Mouse (Mus musculus) kidney, adult 2 months (tissue): ENCODE results near the gene Fkbp2. TPM values are rescaled to one million over a fixed set of nuclear protein-coding genes. Genes with fewer than 3 reads are reported as not detected.

Experiments
- DNase-seq: peaks from one replicate; pipeline ENCODE4 v3.0.0; 2021
- H3K27ac ChIP-seq: fragments of 200-500 bp; 2 replicates; pipeline ENCODE4 v1.5.1; 2012; ENCODE audit warnings: low read depth, low read length, control low read depth, inconsistent platforms; ENCODE audit not compliant: insufficient read depth
- H3K27me3 ChIP-seq: fragments of 200-500 bp; replicated peaks from 2 replicates; pipeline ENCODE4 v1.6.1; 2012; ENCODE audit warnings: mild to moderate bottlenecking, moderate library complexity, low read length, inconsistent platforms; ENCODE audit not compliant: control insufficient read depth, insufficient read depth
- H3K36me3 ChIP-seq: fragments of 200-500 bp; 2 replicates; pipeline ENCODE4 v1.6.1; 2012; ENCODE audit warnings: mild to moderate bottlenecking, moderate library complexity, low read length, inconsistent platforms; ENCODE audit not compliant: control insufficient read depth, insufficient read depth
- H3K4me1 ChIP-seq: fragments of 200-500 bp; 2 replicates; pipeline ENCODE4 v1.6.1; 2011; ENCODE audit warnings: low read length; ENCODE audit not compliant: control insufficient read depth, insufficient read depth
- H3K4me3 ChIP-seq: fragments of 200-500 bp; 2 replicates; pipeline ENCODE4 v1.5.1; 2011; ENCODE audit warnings: mild to moderate bottlenecking, low read depth, low read length, control low read depth; ENCODE audit not compliant: insufficient read depth
- CTCF ChIP-seq: fragments of 200-500 bp; conservative IDR thresholded peaks from 2 replicates; pipeline ENCODE4 v1.5.1; 2011; ENCODE audit warnings: low read depth, mild to moderate bottlenecking, control low read depth, low read length, moderate library complexity, mixed read lengths; ENCODE audit not compliant: insufficient read depth, insufficient read length
- POLR2A ChIP-seq: fragments of 200-500 bp; IDR thresholded peaks from one replicate; pipeline ENCODE4 v1.6.1; 2011; ENCODE audit warnings: low read depth, low read length, control low read depth
- WGBS: fragments of 180-500 bp; shearing (Covaris S2); methylation state at CpG from one replicate; pipeline ENCODE4 v1.1.7; 2018; 5-methylcytosine and 5-hydroxymethylcytosine counted together
- polyA plus RNA-seq: library from polyadenylated mRNA; depleted of rRNA; stranded (reverse); fragments of >200 nt; gene quantifications from 2 replicates; pipeline ENCODE4 v1.2.3, GENCODE M21; 2012

Gene Fkbp2
- polyA plus RNA-seq, 1 experiment, result 136 TPM

- DNase-seq, result peak; percentile 98
- Histone ChIP-seq H3K27me3 (no peaks in the 10 kb centered on the region), H3K27ac (peak overlapping the region; percentile 95), H3K4me1 (peaks cover 14% of the 10 kb centered on the region; the same call in 1 of the 2 replicates), H3K4me3 (peak overlapping the region; percentile 91), H3K36me3 (no peaks in the 10 kb centered on the region)
- TF ChIP-seq POLR2A, result peak; percentile 54
- TF ChIP-seq CTCF, result no peak
- under 1% methylated on average over 35 of the region's 35 CpGs for WGBS
Measured at GRCm38 (mm10) chr19:6951381-6951968, 28.8 kb downstream of the Fkbp2 start.

DNA sequence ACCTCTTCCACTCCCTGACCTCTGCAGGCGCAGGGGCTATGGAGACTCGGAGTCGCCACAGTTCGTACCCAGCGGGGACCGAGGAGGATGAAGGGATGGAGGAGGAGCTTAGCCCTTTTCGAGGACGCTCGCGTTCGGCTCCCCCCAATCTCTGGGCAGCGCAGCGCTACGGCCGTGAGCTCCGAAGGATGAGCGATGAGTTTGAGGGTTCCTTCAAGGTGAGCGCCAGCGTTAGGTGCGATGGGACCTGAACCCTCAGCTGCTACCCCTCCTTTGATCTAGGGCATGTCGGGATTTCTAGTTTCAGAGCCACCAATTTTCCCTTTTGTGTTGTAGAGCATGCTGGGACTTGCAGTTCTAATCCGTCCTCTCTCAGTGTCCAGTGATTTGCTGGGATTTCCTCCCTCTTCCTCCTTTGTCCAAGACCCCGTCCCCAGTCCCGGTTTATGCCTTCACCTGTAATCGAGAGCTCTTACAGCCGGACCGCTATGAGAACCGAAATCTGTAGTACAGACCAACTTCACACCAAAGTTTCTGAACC is 29.6 kb downstream of the Fkbp2 start:
- TF ChIP-seq CTCF, result 0 out of 2 replicates have a peak, but pooled peaks have one; percentile 1
- TF ChIP-seq POLR2A, result peak; percentile 73
- H3K27me3 ChIP-seq, result no peaks in the 10 kb centered on the region
- H3K27ac ChIP-seq, result peak overlapping the region; percentile 95
- WGBS, result under 1% methylated on average over 28 of the region's 28 CpGs
- peaks cover 14% of the 10 kb centered on the region; the same call in 1 of the 2 replicates for H3K4me1 ChIP-seq
- no peaks in the 10 kb centered on the region for H3K36me3 ChIP-seq
- H3K4me3 ChIP-seq, result peak overlapping the region; percentile 91
- peak; percentile 80 for DNase-seq

DNA sequence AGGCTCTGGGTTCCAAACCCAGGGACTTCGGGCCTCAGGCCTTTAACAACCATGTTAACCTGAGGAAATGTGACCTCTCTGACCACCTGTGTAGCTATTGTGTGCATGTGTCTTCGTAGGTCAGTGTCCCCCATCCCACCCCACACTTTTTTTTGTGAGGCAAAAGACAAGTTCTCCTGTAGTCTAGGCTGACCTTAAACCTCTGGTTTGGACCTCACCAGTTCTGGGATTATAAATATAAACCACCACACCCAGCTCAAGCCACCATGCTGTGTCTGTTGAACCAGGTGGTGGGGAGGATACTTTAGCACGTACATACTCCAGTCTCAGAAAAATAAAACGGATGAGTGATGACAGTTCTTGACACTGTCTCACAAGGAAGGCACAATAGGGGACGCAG is 30.4 kb downstream of the Fkbp2 start:
- Histone ChIP-seq H3K4me3 (no peak overlapping the region), H3K4me1 (peaks cover 14% of the 10 kb centered on the region; the same call in 1 of the 2 replicates), H3K27ac (no peak overlapping the region), H3K27me3 (no peaks in the 10 kb centered on the region), H3K36me3 (no peaks in the 10 kb centered on the region)
- 50% methylated on average over 5 of the region's 5 CpGs for WGBS
- no peak for DNase-seq
- TF ChIP-seq CTCF, result no peak
- no peak for TF ChIP-seq POLR2A

- no peak overlapping the region for H3K4me3 ChIP-seq
- no peaks in the 10 kb centered on the region for H3K36me3 ChIP-seq
- H3K27me3 ChIP-seq, result no peaks in the 10 kb centered on the region
- H3K4me1 ChIP-seq, result peaks cover 14% of the 10 kb centered on the region; the same call in 1 of the 2 replicates
- no peak overlapping the region for H3K27ac ChIP-seq
- no peak for TF ChIP-seq POLR2A
- TF ChIP-seq CTCF, result no peak
- no peak for DNase-seq
- 85% methylated on average over 5 of the region's 5 CpGs for WGBS
Measured at GRCm38 (mm10) chr19:6949532-6949931, 30.8 kb downstream of the Fkbp2 start.

- H3K36me3 ChIP-seq, result no peaks in the 10 kb centered on the region
- H3K4me1 ChIP-seq, result peaks cover 14% of the 10 kb centered on the region; the same call in 1 of the 2 replicates
- no peak for DNase-seq
- no peak overlapping the region for H3K4me3 ChIP-seq
- no peak overlapping the region for H3K27ac ChIP-seq
- TF ChIP-seq POLR2A (no peak), CTCF (no peak)
- WGBS, result 84% methylated on average over 4 of the region's 4 CpGs
- H3K27me3 ChIP-seq, result no peaks in the 10 kb centered on the region
Measured at GRCm38 (mm10) chr19:6948186-6948585, 32.1 kb downstream of the Fkbp2 start.

DNA sequence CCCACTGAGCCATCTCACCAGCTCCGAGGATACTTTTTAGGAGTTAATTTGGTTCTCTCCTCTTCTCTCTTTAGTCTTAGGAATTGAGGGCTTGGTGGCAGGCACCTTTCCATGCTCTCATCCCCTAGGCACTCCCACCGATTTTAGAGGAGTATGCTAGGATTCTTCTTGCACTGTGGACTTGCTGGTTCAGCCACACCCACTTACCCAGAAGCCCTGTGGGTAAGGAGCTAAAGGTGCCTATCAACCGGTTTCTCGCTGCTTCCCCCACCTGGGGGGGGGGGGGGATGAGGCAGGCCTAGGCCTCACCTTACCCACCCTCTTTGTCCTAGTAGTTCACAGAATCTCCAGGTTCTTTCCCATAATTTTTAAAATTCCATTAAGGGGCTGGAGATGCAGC is 32.6 kb downstream of the Fkbp2 start:
- Histone ChIP-seq H3K4me3 (no peak overlapping the region), H3K4me1 (peaks cover 11% of the 10 kb centered on the region; the same call in 1 of the 2 replicates), H3K27ac (no peak overlapping the region), H3K27me3 (no peaks in the 10 kb centered on the region), H3K36me3 (no peaks in the 10 kb centered on the region)
- 54% methylated on average over 4 of the region's 4 CpGs for WGBS
- no peak for TF ChIP-seq CTCF
- no peak for TF ChIP-seq POLR2A
- DNase-seq, result no peak

GRCm38 (mm10) chr19:6943709-6944108 is 36.6 kb downstream of the Fkbp2 start:
- no peak for DNase-seq
- Histone ChIP-seq H3K4me1 (peaks cover 10% of the 10 kb centered on the region; the same call in 1 of the 2 replicates), H3K27ac (no peak overlapping the region), H3K27me3 (no peaks in the 10 kb centered on the region), H3K36me3 (no peaks in the 10 kb centered on the region), H3K4me3 (no peak overlapping the region)
- no peak for TF ChIP-seq CTCF
- TF ChIP-seq POLR2A, result no peak
- 94% methylated on average over 6 of the region's 6 CpGs for WGBS
